Mouse (Mus musculus) lung, adult 2 months (tissue): ENCODE measurements at regions not wholly inside any gene's neighbourhood (a gene's known extent, or its start where the extent isn't known, plus 50 kb on each side); places are given as distances from the start of the nearest gene placed in this dataset.

Source experiments
- CTCF ChIP-seq: fragments of 200-500 bp; IDR thresholded peaks from 2 replicates; pipeline ENCODE4 v1.5.1; 2011; ENCODE audit warnings: mild to moderate bottlenecking, low read length, control low read depth; ENCODE audit not compliant: insufficient read depth
- POLR2A ChIP-seq: fragments of 200-500 bp; IDR thresholded peaks from 2 replicates; pipeline ENCODE4 v1.6.1; 2011; ENCODE audit warnings: low read depth, mild to moderate bottlenecking, control low read depth, low read length, borderline replicate concordance; ENCODE audit errors: extremely low read depth

- no peak for TF ChIP-seq CTCF
- TF ChIP-seq POLR2A = no peak
Observed at GRCm38 (mm10) chr2:135541058-135541457, 117.8 kb upstream of the Plcb4 start.
